Mouse (Mus musculus): Measurements from ENCODE around the gene Gab3. TPM values are rescaled to one million over a fixed set of nuclear protein-coding genes. Genes with fewer than 3 reads are reported as not detected.
"Not testable (repeated sequence)": the region's sequence is repeated elsewhere in the genome, so short reads cannot be mapped to it uniquely, and the experiment has no call there.

Gab3 gene
- total and polyA plus RNA-seq, 3 experiments = 1.1 to 1.3 (median 1.2) TPM

DNA sequence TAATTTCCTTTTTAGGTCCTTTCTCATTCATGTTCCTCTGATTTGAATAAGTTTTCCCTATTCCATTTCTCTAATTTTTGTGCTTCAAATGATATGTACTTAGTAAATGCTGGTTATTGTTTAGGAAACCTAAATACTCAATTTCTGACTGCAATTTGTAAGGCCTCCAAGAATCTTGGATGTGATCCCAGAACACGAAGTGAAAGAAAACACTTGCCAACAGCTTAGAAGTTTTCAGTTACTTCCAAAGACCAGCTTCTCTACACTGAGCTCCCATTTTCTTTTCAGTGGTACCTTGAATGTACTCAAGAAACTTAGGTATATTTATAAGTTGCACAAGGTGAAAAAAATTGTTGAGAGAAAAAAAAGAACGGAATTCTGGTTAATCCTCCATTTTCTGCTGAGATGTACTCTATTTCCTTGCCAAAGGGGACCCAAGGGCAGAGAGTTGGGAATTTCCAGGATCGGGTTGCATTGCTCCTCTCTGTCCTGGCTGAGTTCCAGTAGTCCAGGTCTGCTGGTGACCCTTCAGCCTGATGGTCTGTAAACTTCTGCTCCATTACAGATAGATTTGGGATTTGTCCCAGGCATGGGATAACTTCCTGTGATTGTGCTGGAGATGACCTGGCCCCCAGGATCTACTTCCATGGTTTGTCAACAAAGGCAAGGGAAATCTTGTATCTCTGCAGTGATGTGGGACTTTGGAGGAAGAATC lies 38.2 kb downstream of the Gab3 start:
- no peaks in the 10 kb centered on the region for H3K27me3 ChIP-seq (ENCODE audit: control insufficient read depth, insufficient read depth, low read length)
- H3K4me3 ChIP-seq = no peak overlapping the region
- no peaks in the 10 kb centered on the region for H3K79me2 ChIP-seq (replicated peaks; ENCODE audit: control insufficient read depth, insufficient read depth, low read length)
- intact Hi-C loops (cut with DNase I) = loop anchor here (5.0 kb wide), 1 partner anchor 35 kb away; no protein-coding TSS in a partner anchor
- peak overlapping the region; percentile 62 for H3K27ac ChIP-seq
- 24% methylated on average over 3 of the region's 3 CpGs for WGBS
- no peaks in the 10 kb centered on the region for H3K36me3 ChIP-seq (ENCODE audit: control insufficient read depth, insufficient read depth, low read length)
- DNase-seq = peak; percentile 21 to 27
- H3K4me1 ChIP-seq (ENCODE audit: control insufficient read depth, insufficient read depth, low read length) = peaks cover 3% of the 10 kb centered on the region
- TF ChIP-seq CTCF (IDR thresholded peaks at IDR 0.05) (no peak), POLR2A (IDR thresholded peaks at IDR 0.05; ENCODE audit: insufficient read depth, low read depth, low read length) (no peak), EP300 (IDR thresholded peaks at IDR 0.05; ENCODE audit: insufficient read depth, low read depth, low read length) (no peak)
- H3K9ac ChIP-seq (ENCODE audit: low read depth, low read length) = no peak overlapping the region

DNA sequence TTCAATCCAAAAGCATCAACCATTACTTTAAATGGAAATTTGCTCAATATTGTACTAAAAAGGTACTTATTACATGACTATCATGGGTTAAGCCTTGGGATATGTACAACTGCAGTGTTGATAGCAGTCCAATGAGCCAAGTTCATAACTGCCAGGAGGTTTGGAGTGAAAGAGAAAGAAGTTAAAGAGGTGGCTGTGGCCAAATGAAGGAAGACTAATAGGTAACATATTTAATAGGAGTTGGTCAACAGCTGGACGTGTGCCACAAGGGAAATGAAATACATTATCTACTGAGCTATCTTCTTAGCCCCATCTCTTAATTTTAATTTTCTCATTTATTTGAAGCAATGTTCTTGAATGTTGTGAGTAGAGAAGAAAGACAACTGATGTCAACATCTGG lies 39.3 kb downstream of the Gab3 start:
- Histone ChIP-seq H3K27me3 (ENCODE audit: control insufficient read depth, insufficient read depth, low read length) (no peaks in the 10 kb centered on the region), H3K27ac (peak overlapping the region; percentile 38; the same call in 1 of the 2 replicates), H3K9ac (ENCODE audit: low read depth, low read length) (no peak overlapping the region), H3K79me2 (replicated peaks; ENCODE audit: control insufficient read depth, insufficient read depth, low read length) (no peaks in the 10 kb centered on the region), H3K36me3 (ENCODE audit: control insufficient read depth, insufficient read depth, low read length) (no peaks in the 10 kb centered on the region), H3K4me3 (no peak overlapping the region), H3K4me1 (ENCODE audit: control insufficient read depth, insufficient read depth, low read length) (peaks cover 3% of the 10 kb centered on the region)
- DNase-seq = no peak
- intact Hi-C loops (cut with DNase I) = loop anchor here (5.0 kb wide), 1 partner anchor 36 kb away; no protein-coding TSS in a partner anchor
- TF ChIP-seq POLR2A (IDR thresholded peaks at IDR 0.05; ENCODE audit: insufficient read depth, low read depth, low read length) = no peak
- TF ChIP-seq EP300 (IDR thresholded peaks at IDR 0.05; ENCODE audit: insufficient read depth, low read depth, low read length) = no peak
- TF ChIP-seq CTCF (IDR thresholded peaks at IDR 0.05) = no peak
- WGBS = 61% methylated on average over 1 of the region's 1 CpGs

DNA sequence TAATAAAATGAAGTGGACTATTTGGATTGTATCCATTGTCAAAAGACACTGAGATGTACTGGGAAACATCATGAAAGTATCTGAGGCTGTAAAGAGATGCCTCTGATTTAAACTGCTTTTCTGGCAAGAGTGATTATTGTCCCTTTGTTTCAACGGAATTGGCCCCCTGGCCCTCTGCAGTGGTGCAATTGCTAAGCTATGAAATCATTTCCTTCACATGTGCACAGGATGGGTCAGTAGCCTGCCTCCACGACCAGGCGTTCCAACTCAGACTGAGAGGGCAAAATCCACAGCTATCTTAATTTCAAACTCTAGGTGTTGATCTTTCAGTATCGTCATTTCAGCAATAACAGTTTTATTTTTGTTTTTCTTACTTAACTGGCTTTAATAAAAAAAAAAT lies 40.7 kb downstream of the Gab3 start:
- WGBS = 43% methylated on average over 4 of the region's 4 CpGs

DNA sequence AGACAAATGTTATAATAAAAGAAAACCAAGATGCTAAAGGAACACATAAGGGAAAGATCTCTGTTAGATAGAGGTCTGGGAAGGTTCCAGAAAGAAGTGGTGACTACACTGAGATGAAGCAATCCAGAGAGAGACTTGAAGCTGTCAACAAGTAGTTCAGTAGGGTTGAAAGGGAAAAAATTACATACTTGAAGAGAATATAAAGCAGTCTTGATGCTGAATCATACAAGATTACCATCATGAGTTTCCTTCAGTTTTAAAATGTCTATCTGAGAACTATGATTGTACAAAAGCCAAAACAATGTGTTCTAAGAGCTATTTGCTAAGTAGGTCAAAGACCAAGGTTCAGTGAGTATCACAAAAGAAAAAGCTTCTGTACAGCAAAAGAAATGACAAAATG lies 48.6 kb downstream of the Gab3 start:
- Histone ChIP-seq H3K36me3 (ENCODE audit: control insufficient read depth, insufficient read depth, low read length) (no peaks in the 10 kb centered on the region), H3K9ac (ENCODE audit: low read depth, low read length) (no peak overlapping the region), H3K4me3 (no peak overlapping the region), H3K79me2 (replicated peaks; ENCODE audit: control insufficient read depth, insufficient read depth, low read length) (no peaks in the 10 kb centered on the region), H3K27me3 (ENCODE audit: control insufficient read depth, insufficient read depth, low read length) (no peaks in the 10 kb centered on the region), H3K4me1 (ENCODE audit: control insufficient read depth, insufficient read depth, low read length) (no peaks in the 10 kb centered on the region), H3K27ac (no peak overlapping the region)
- TF ChIP-seq CTCF (IDR thresholded peaks at IDR 0.05) = no peak
- no peak for TF ChIP-seq EP300 (IDR thresholded peaks at IDR 0.05; ENCODE audit: insufficient read depth, low read depth, low read length)
- TF ChIP-seq POLR2A (IDR thresholded peaks at IDR 0.05; ENCODE audit: insufficient read depth, low read depth, low read length) = no peak
- DNase-seq = no peak
- intact Hi-C loops (cut with DNase I) = no loop called here

More for the DNA sequence above, 40.7 kb downstream of the Gab3 start:
- Histone ChIP-seq H3K4me3 (no peak overlapping the region), H3K27ac (peak overlapping the region; percentile 66), H3K36me3 (ENCODE audit: control insufficient read depth, insufficient read depth, low read length) (no peaks in the 10 kb centered on the region), H3K4me1 (ENCODE audit: control insufficient read depth, insufficient read depth, low read length) (peaks cover 3% of the 10 kb centered on the region), H3K9ac (ENCODE audit: low read depth, low read length) (no peak overlapping the region), H3K79me2 (replicated peaks; ENCODE audit: control insufficient read depth, insufficient read depth, low read length) (no peaks in the 10 kb centered on the region), H3K27me3 (ENCODE audit: control insufficient read depth, insufficient read depth, low read length) (no peaks in the 10 kb centered on the region)
- DNase-seq = peak; percentile 20 to 36
- TF ChIP-seq CTCF (IDR thresholded peaks at IDR 0.05) (no peak), EP300 (IDR thresholded peaks at IDR 0.05; ENCODE audit: insufficient read depth, low read depth, low read length) (0 out of 2 replicates have a peak, but pooled peaks have one; percentile 55), POLR2A (IDR thresholded peaks at IDR 0.05; ENCODE audit: insufficient read depth, low read depth, low read length) (0 out of 2 replicates have a peak, but pooled peaks have one; percentile 20)
- intact Hi-C loops (cut with DNase I) = no loop called here

DNA sequence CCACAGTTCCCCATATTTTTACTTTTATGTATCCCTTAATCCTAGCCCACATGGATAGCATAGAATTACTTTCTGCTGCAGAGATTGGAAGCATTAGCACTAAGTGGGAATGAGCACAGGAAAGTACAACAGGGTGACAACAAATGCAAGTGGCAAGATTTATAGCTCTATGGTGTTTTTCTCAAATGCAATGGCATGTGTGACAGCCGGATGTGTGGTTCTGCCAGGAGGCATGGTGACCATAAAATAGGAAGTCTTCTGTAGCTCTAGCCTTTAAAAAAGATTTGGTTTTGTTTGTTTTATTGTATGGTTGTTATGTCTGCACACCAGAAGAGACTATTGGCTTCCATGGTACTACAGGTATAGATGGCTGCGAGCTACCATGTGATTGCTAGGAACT lies 50.1 kb downstream of the Gab3 start:
- Histone ChIP-seq H3K79me2 (replicated peaks; ENCODE audit: control insufficient read depth, insufficient read depth, low read length) (no peaks in the 10 kb centered on the region), H3K27me3 (ENCODE audit: control insufficient read depth, insufficient read depth, low read length) (no peaks in the 10 kb centered on the region), H3K36me3 (ENCODE audit: control insufficient read depth, insufficient read depth, low read length) (no peaks in the 10 kb centered on the region), H3K4me1 (ENCODE audit: control insufficient read depth, insufficient read depth, low read length) (no peaks in the 10 kb centered on the region), H3K27ac (no peak overlapping the region), H3K4me3 (no peak overlapping the region), H3K9ac (ENCODE audit: low read depth, low read length) (no peak overlapping the region)
- intact Hi-C loops (cut with DNase I) = no loop called here
- 95% methylated on average over 2 of the region's 2 CpGs for WGBS
- no peak for DNase-seq
- TF ChIP-seq CTCF (IDR thresholded peaks at IDR 0.05) (no peak), EP300 (IDR thresholded peaks at IDR 0.05; ENCODE audit: insufficient read depth, low read depth, low read length) (no peak), POLR2A (IDR thresholded peaks at IDR 0.05; ENCODE audit: insufficient read depth, low read depth, low read length) (no peak)

DNA sequence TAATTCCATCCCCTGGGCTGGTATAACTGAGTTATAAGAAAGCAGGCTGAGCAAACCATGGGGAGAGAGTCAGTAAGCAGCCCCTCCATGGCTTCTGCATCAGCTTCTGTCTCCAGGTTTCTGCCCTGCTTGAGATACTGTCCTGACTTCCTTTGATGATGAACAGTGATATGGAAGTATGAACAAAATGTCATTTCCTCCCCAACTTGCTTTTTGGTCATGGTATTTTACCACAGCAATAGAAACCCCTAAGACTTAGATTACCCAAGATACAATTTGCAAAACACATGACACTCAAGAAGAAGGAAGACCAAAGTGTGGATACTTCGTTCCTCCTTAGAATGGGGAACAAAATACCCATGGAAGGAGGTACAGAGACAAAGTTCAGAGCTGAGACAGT lies 51.2 kb downstream of the Gab3 start:
- H3K36me3 ChIP-seq (ENCODE audit: control insufficient read depth, insufficient read depth, low read length); intact Hi-C loops (cut with DNase I); H3K27me3 ChIP-seq (ENCODE audit: control insufficient read depth, insufficient read depth, low read length); H3K27ac ChIP-seq; H3K9ac ChIP-seq (ENCODE audit: low read depth, low read length); DNase-seq; H3K79me2 ChIP-seq (replicated peaks; ENCODE audit: control insufficient read depth, insufficient read depth, low read length); H3K4me3 ChIP-seq; H3K4me1 ChIP-seq (ENCODE audit: control insufficient read depth, insufficient read depth, low read length): not testable (repeated sequence)
- 47% methylated on average over 1 of the region's 1 CpGs for WGBS
